Mouse (Mus musculus) bone marrow macrophage, adult 2 months (primary cell): ENCODE measurements around the gene Zc3h12a. TPM values are rescaled to one million over a fixed set of nuclear protein-coding genes. Genes with fewer than 3 reads are reported as not detected.

Source experiments
- H3K27ac ChIP-seq: 2 replicates; pipeline ENCODE4 v1.5.1; 2012; ENCODE audit warnings: low read depth, low read length; ENCODE audit not compliant: insufficient read depth
- H3K4me1 ChIP-seq: 2 replicates; pipeline ENCODE4 v1.6.1; 2012; ENCODE audit warnings: low read length; ENCODE audit not compliant: control insufficient read depth, insufficient read depth
- H3K4me3 ChIP-seq: 2 replicates; pipeline ENCODE4 v1.5.1; 2012; ENCODE audit warnings: mild to moderate bottlenecking, low read length, moderate library complexity; ENCODE audit not compliant: insufficient read depth
- CTCF ChIP-seq: IDR thresholded peaks from 2 replicates; pipeline ENCODE4 v1.5.1; 2012; ENCODE audit warnings: low read depth, mild to moderate bottlenecking, low read length, moderate library complexity
- POLR2A ChIP-seq: IDR thresholded peaks from 2 replicates; pipeline ENCODE4 v1.6.1; 2012; ENCODE audit warnings: mild to moderate bottlenecking, low read depth, low read length, borderline replicate concordance
- polyA plus RNA-seq: library from polyadenylated mRNA; stranded (reverse); fragments of >200 nt; gene quantifications from 2 replicates; pipeline ENCODE4 v1.2.4, GENCODE M21; 2012; ENCODE audit not compliant: missing spikeins, insufficient read depth, insufficient read length

The Zc3h12a gene
- polyA plus RNA-seq, 1 experiment = 29.1 TPM

GRCm38 (mm10) chr4:125162701-125163100, 35.1 kb upstream of the Zc3h12a start:
- TF ChIP-seq CTCF (no peak), POLR2A (no peak)
- H3K4me1 ChIP-seq = no peaks in the 10 kb centered on the region
- H3K27ac ChIP-seq = no peak overlapping the region
- no peak overlapping the region for H3K4me3 ChIP-seq

- Histone ChIP-seq H3K4me1 (no peaks in the 10 kb centered on the region), H3K27ac (no peak overlapping the region), H3K4me3 (no peak overlapping the region)
- TF ChIP-seq CTCF = no peak
- TF ChIP-seq POLR2A = no peak
Measured at GRCm38 (mm10) chr4:125161392-125161791, 33.8 kb upstream of the Zc3h12a start.

- TF ChIP-seq CTCF = no peak
- no peak for TF ChIP-seq POLR2A
- no peaks in the 10 kb centered on the region for H3K4me1 ChIP-seq
Measured at GRCm38 (mm10) chr4:125160951-125161331, 33.3 kb upstream of the Zc3h12a start.

GRCm38 (mm10) chr4:125160320-125160950, 32.8 kb upstream of the Zc3h12a start:
- H3K4me1 ChIP-seq = no peaks in the 10 kb centered on the region
- H3K27ac ChIP-seq = no peak overlapping the region
- TF ChIP-seq POLR2A = no peak
- peak; percentile 87 for TF ChIP-seq CTCF
- H3K4me3 ChIP-seq = peak overlapping the region; percentile 19; the same call in 1 of the 2 replicates

More at GRCm38 (mm10) chr4:125160951-125161331, 33.3 kb upstream of the Zc3h12a start:
- no peak overlapping the region for H3K27ac ChIP-seq
- no peak overlapping the region for H3K4me3 ChIP-seq

- TF ChIP-seq POLR2A (no peak), CTCF (no peak)
- H3K27ac ChIP-seq = no peak overlapping the region
- H3K4me3 ChIP-seq = no peak overlapping the region
- H3K4me1 ChIP-seq = no peaks in the 10 kb centered on the region
Measured at GRCm38 (mm10) chr4:125158581-125159317, 31.1 kb upstream of the Zc3h12a start.

- Histone ChIP-seq H3K4me1 (no peaks in the 10 kb centered on the region), H3K4me3 (no peak overlapping the region), H3K27ac (no peak overlapping the region)
- TF ChIP-seq POLR2A (no peak), CTCF (no peak)
Measured at GRCm38 (mm10) chr4:125158081-125158480, 30.4 kb upstream of the Zc3h12a start.

- Histone ChIP-seq H3K27ac (no peak overlapping the region), H3K4me1 (no peaks in the 10 kb centered on the region), H3K4me3 (no peak overlapping the region)
- no peak for TF ChIP-seq POLR2A
- no peak for TF ChIP-seq CTCF
Measured at GRCm38 (mm10) chr4:125157322-125157721, 29.7 kb upstream of the Zc3h12a start.

- Histone ChIP-seq H3K4me3 (no peak overlapping the region), H3K4me1 (no peaks in the 10 kb centered on the region), H3K27ac (no peak overlapping the region)
- no peak for TF ChIP-seq POLR2A
- no peak for TF ChIP-seq CTCF
Measured at GRCm38 (mm10) chr4:125155646-125156045, 28.0 kb upstream of the Zc3h12a start.

GRCm38 (mm10) chr4:125153659-125154241, 26.1 kb upstream of the Zc3h12a start:
- no peak overlapping the region for H3K4me3 ChIP-seq
- H3K27ac ChIP-seq = no peak overlapping the region
- TF ChIP-seq CTCF (no peak), POLR2A (no peak)
- H3K4me1 ChIP-seq = no peaks in the 10 kb centered on the region

GRCm38 (mm10) chr4:125152469-125152868, 24.8 kb upstream of the Zc3h12a start:
- no peak overlapping the region for H3K27ac ChIP-seq
- no peaks in the 10 kb centered on the region for H3K4me1 ChIP-seq
- no peak overlapping the region for H3K4me3 ChIP-seq
- TF ChIP-seq CTCF (no peak), POLR2A (no peak)
